Mouse (Mus musculus): ENCODE measurements around the gene Klhl23.
"Not testable (repeated sequence)": the region's sequence is repeated elsewhere in the genome, so short reads cannot be mapped to it uniquely, and the experiment has no call there.

Gene Klhl23

GRCm38 (mm10) chr2:69821711-69822110, at the start of gene Klhl23:
TSS of gene Klhl23 (plus strand) at chr2:69821944.
- DNase-seq (ENCODE audit: low spot score), result no peak

GRCm38 (mm10) chr2:69773331-69773730, 48.4 kb upstream of the Klhl23 start:
- DNase-seq (ENCODE audit: low spot score), result no peak

GRCm38 (mm10) chr2:69777985-69778835, 43.5 kb upstream of the Klhl23 start:
- no peak for DNase-seq (ENCODE audit: low spot score)

GRCm38 (mm10) chr2:69778836-69779177, 42.9 kb upstream of the Klhl23 start:
- DNase-seq (ENCODE audit: low spot score), result peak; percentile 32

GRCm38 (mm10) chr2:69788974-69789373, 32.8 kb upstream of the Klhl23 start:
- no peak for DNase-seq (ENCODE audit: low spot score)

- DNase-seq (ENCODE audit: low spot score), result peak; percentile 98
Observed at GRCm38 (mm10) chr2:69789429-69790069, 32.2 kb upstream of the Klhl23 start, which contains the start of the genes Ccdc173 and Phospho2. TSS of gene Ccdc173 (minus strand) at chr2:69789575. TSS of gene Phospho2 (plus strand) at chr2:69789623.

GRCm38 (mm10) chr2:69790285-69790684, 31.5 kb upstream of the Klhl23 start:
- DNase-seq (ENCODE audit: low spot score), result peak; percentile 88

GRCm38 (mm10) chr2:69790722-69791121, 31.0 kb upstream of the Klhl23 start:
- no peak for DNase-seq (ENCODE audit: low spot score)

GRCm38 (mm10) chr2:69802911-69803312, 18.8 kb upstream of the Klhl23 start:
- peak; percentile 59 for DNase-seq (ENCODE audit: low spot score)

GRCm38 (mm10) chr2:69803756-69804155, 18.0 kb upstream of the Klhl23 start:
- no peak for DNase-seq (ENCODE audit: low spot score)

- DNase-seq (ENCODE audit: low spot score), result not testable (repeated sequence)
Observed at GRCm38 (mm10) chr2:69804663-69805062, 17.1 kb upstream of the Klhl23 start.

GRCm38 (mm10) chr2:69810169-69810568, 11.6 kb upstream of the Klhl23 start:
- DNase-seq (ENCODE audit: low spot score), result no peak

GRCm38 (mm10) chr2:69811349-69811748, 10.4 kb upstream of the Klhl23 start:
- DNase-seq (ENCODE audit: low spot score), result not testable (repeated sequence)

GRCm38 (mm10) chr2:69816575-69816974, 5.2 kb upstream of the Klhl23 start:
- no peak for DNase-seq (ENCODE audit: low spot score)

GRCm38 (mm10) chr2:69818350-69819085, 3.2 kb upstream of the Klhl23 start:
- no peak for DNase-seq (ENCODE audit: low spot score)

- no peak for DNase-seq (ENCODE audit: low spot score)
Observed at GRCm38 (mm10) chr2:69820201-69820600, 1.5 kb upstream of the Klhl23 start.

GRCm38 (mm10) chr2:69822361-69823128, 801 bp downstream of the Klhl23 start:
- peak; percentile 33 for DNase-seq (ENCODE audit: low spot score)

- DNase-seq (ENCODE audit: low spot score), result peak; percentile 27
Observed at GRCm38 (mm10) chr2:69823129-69823677, 1.5 kb downstream of the Klhl23 start.

GRCm38 (mm10) chr2:69825898-69826297, 4.2 kb downstream of the Klhl23 start:
- no peak for DNase-seq (ENCODE audit: low spot score)

GRCm38 (mm10) chr2:69826380-69826779, 4.6 kb downstream of the Klhl23 start:
- DNase-seq (ENCODE audit: low spot score), result no peak

GRCm38 (mm10) chr2:69828031-69828430, 6.3 kb downstream of the Klhl23 start:
- DNase-seq (ENCODE audit: low spot score), result no peak

Measured in layer of hippocampus, adult 11-12 months (tissue).